Comparison of ENCODE assay signal across 12 mouse cellular contexts in the genomic region with DNA sequence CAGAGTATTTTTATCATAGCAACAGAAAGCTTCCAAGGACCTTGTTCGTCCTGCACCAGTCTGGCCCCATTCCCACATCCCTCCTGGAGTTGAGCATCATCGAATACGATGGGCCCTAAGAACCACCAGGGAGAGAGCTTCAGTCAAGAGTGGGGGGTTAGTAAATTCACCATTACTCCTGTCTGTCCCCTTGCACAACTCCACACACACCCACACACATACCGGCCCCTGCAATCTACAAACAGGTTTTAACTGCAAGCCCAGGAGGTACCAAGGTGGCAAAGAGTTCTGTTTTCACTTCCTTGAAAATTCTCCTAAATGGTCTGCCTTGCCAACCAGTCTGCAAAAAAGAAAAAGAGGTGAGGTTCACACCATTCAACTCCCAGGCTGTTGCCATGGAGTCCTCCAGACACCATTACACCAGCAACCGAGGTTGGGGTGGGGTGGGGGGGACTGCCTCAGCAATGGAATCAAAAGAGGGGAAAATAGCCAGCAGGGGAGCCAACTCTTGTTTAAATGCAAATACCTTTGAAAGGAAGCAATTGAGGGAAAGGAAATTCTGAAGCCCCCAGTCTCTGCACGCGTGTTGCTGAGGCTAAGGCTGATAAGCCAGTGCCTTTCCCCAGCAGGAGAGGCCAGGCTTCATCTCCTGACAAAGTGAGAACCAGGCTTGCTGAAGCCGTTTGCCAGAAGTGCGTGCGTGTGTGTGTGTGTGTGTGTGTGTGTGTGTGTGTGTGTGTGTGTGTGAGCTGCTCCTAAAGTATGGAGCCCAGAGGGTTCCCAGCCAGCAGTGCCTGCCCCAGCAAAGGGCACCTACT.
DNase-seq lines count a peak whose midpoint lies in the region; ATAC-seq lines count a peak whose summit lies in the region.
"Had no signal": no experiment of that assay in that cellular context is flagged by ENCODE, and none has a peak within 500 bp of the region (broad histone marks: within the 10 kb centered on the region; RNA-seq: fewer than 3 reads in every experiment).

No protein-coding gene starts in this region.

- no peaks in the 10 kb centered on the region for H3K9me3 ChIP-seq in heart, embryonic 11.5 days (replicated peaks; ENCODE audit: control insufficient read depth, low read length)
- no peaks in the 10 kb centered on the region for H3K9me3 ChIP-seq in hindbrain, embryonic 16.5 days (ENCODE audit: control insufficient read depth, low read length)
- no peaks in the 10 kb centered on the region for H3K9me3 ChIP-seq in neural tube, embryonic 13.5 days

- H3K27ac ChIP-seq in heart, embryonic 11.5 days (ENCODE audit: low read depth, low read length), result no peak overlapping the region
- H3K27ac ChIP-seq in hindbrain, embryonic 16.5 days (ENCODE audit: low read depth, low read length), result peak overlapping the region; percentile 34; the same call in 1 of the 2 replicates
- peak overlapping the region; percentile 64 for H3K27ac ChIP-seq in neural tube, embryonic 13.5 days (replicated peaks)

- H3K36me3 ChIP-seq in heart, embryonic 11.5 days (ENCODE audit: control insufficient read depth, insufficient read depth, low read length), result no peaks in the 10 kb centered on the region
- H3K36me3 ChIP-seq in hindbrain, embryonic 16.5 days (ENCODE audit: control insufficient read depth, insufficient read depth, low read length), result no peaks in the 10 kb centered on the region
- H3K36me3 ChIP-seq in neural tube, embryonic 13.5 days, result no peaks in the 10 kb centered on the region

- no peak for DNase-seq in heart, adult 9 months (ENCODE audit: low spot score in 2 of 2)
- peak; percentile 62 for DNase-seq in embryo, embryonic 9.5 days (ENCODE audit: extremely low spot score)
- no peak for DNase-seq in kidney, postnatal 10 days
- no peak for DNase-seq in kidney, adult 9 months
- no peak for DNase-seq in spleen, postnatal 36 days (ENCODE audit: low spot score in 2 of 2)
- DNase-seq: heart, postnatal 14 days; layer of hippocampus, postnatal 36 days; lung, postnatal 36 days had no signal

- 0 out of 2 replicates have a peak overlapping the region, but pooled peaks have one; percentile 28 for H3K9ac ChIP-seq in heart, embryonic 11.5 days (ENCODE audit: low read depth, low read length)
- no peak overlapping the region for H3K9ac ChIP-seq in hindbrain, embryonic 16.5 days (ENCODE audit: low read depth, low read length)
- peak overlapping the region; percentile 38; the same call in 1 of the 2 replicates for H3K9ac ChIP-seq in neural tube, embryonic 13.5 days

- peaks cover 10% of the 10 kb centered on the region for H3K4me1 ChIP-seq in heart, embryonic 11.5 days (ENCODE audit: control insufficient read depth, insufficient read depth, low read length)
- H3K4me1 ChIP-seq in hindbrain, embryonic 16.5 days (ENCODE audit: control insufficient read depth, insufficient read depth, low read depth, low read length), result peaks cover 19% of the 10 kb centered on the region
- peaks cover 31% of the 10 kb centered on the region for H3K4me1 ChIP-seq in neural tube, embryonic 13.5 days (replicated peaks)

- no peak for ATAC-seq in heart, embryonic 11.5 days (replicated peaks; ENCODE audit: insufficient number of reproducible peaks, low FRiP score, low TSS enrichment)
- peak; percentile 88 for ATAC-seq in hindbrain, embryonic 16.5 days
- peak; percentile 90 for ATAC-seq in neural tube, embryonic 13.5 days (ENCODE audit: low read depth)

- no peak overlapping the region for H3K4me3 ChIP-seq in heart, embryonic 11.5 days (ENCODE audit: low read depth, low read length)
- no peak overlapping the region for H3K4me3 ChIP-seq in hindbrain, embryonic 16.5 days (ENCODE audit: low read length)
- no peak overlapping the region for H3K4me3 ChIP-seq in neural tube, embryonic 13.5 days
- H3K4me3 ChIP-seq: erythroblast, embryonic 14.5 days had no signal

- 22% methylated on average over 10 of the region's 10 CpGs for WGBS in heart, embryonic 11.5 days (ENCODE audit: insufficient replicate concordance)
- whole genome bisulfite sequencing in hindbrain, embryonic 16.5 days, result 7% methylated on average over 10 of the region's 10 CpGs
- 9% methylated on average over 10 of the region's 10 CpGs for WGBS in neural tube, embryonic 13.5 days

- peak overlapping the region; percentile 24; the same call in 1 of the 2 replicates for H3K4me2 ChIP-seq in heart, embryonic 11.5 days
- H3K4me2 ChIP-seq in hindbrain, embryonic 16.5 days (ENCODE audit: low read length), result peak overlapping the region; percentile 10; the same call in 1 of the 2 replicates
- peak overlapping the region; percentile 20; the same call in 1 of the 2 replicates for H3K4me2 ChIP-seq in neural tube, embryonic 13.5 days

- H3K27me3 ChIP-seq in heart, embryonic 11.5 days (ENCODE audit: control insufficient read depth, insufficient read depth, low read length), result peaks cover 4% of the 10 kb centered on the region; the same call in 1 of the 2 replicates
- H3K27me3 ChIP-seq in hindbrain, embryonic 16.5 days (replicated peaks; ENCODE audit: control insufficient read depth, insufficient read depth, low read length), result no peaks in the 10 kb centered on the region
- peaks cover 3% of the 10 kb centered on the region; the same call in 1 of the 2 replicates for H3K27me3 ChIP-seq in neural tube, embryonic 13.5 days
